In genomic region chr5:64647417-64648125, GRCm38 (mm10) we compare ENCODE assay signal across 8 mouse cellular contexts.
A peak's percentile ranks its signal among the peaks of the same experiment; 100 is the strongest.
DNase-seq lines count a peak whose midpoint lies in the region; ATAC-seq and TF ChIP-seq lines count a peak whose summit lies in the region.

No protein-coding gene starts in this region.

- whole genome bisulfite sequencing in embryonic facial prominence, embryonic 10.5 days: under 1% methylated on average over 18 of the region's 18 CpGs
- WGBS in hindbrain, embryonic 14.5 days: under 1% methylated on average over 18 of the region's 18 CpGs
- WGBS in midbrain, embryonic 14.5 days: 1% methylated on average over 18 of the region's 18 CpGs

- DNase-seq in adrenal gland, adult 8-10 months: peak; percentile 15
- peak; percentile 82 for DNase-seq in embryonic facial prominence, embryonic 10.5 days (ENCODE audit: low spot score)
- peak; percentile 51 for DNase-seq in hindbrain, embryonic 14.5 days (ENCODE audit: low spot score)
- DNase-seq in left cerebral cortex, postnatal 14 days (ENCODE audit: low spot score in 2 of 2): peak; percentile 12 to 33
- DNase-seq in midbrain, embryonic 14.5 days: peak; percentile 74
- no peak for DNase-seq in gastrocnemius, postnatal 36 days

- peak; percentile 89 for ATAC-seq in hindbrain, embryonic 14.5 days (ENCODE audit: low FRiP score)
- peak; percentile 90 for ATAC-seq in midbrain, embryonic 14.5 days (ENCODE audit: low FRiP score, low TSS enrichment)
- no peak for ATAC-seq in megakaryocyte, adult 5-6 weeks (ENCODE audit: poor library complexity, severe bottlenecking)

- peak overlapping the region; percentile 70 for H3K4me3 ChIP-seq in E14TG2a.4 (replicated peaks; ENCODE audit: low read length)
- peak overlapping the region; percentile 49 for H3K4me3 ChIP-seq in embryonic facial prominence, embryonic 10.5 days
- H3K4me3 ChIP-seq in hindbrain, embryonic 14.5 days (replicated peaks; ENCODE audit: low read length): peak overlapping the region; percentile 29
- peak overlapping the region; percentile 33 for H3K4me3 ChIP-seq in midbrain, embryonic 14.5 days (replicated peaks; ENCODE audit: low read depth, low read length)

- intact Hi-C loops in left cerebral cortex, postnatal 14 days (cut with DNase I): no loop called here
- intact Hi-C loops in gastrocnemius, postnatal 36 days (cut with DNase I): no loop called here

- TF ChIP-seq CTCF in E14TG2a.4 (conservative IDR thresholded peaks at IDR 0.05; ENCODE audit: low read length): no peak

- H3K27ac ChIP-seq in embryonic facial prominence, embryonic 10.5 days (replicated peaks): peak overlapping the region; percentile 87
- peak overlapping the region; percentile 59 for H3K27ac ChIP-seq in hindbrain, embryonic 14.5 days
- H3K27ac ChIP-seq in midbrain, embryonic 14.5 days (replicated peaks; ENCODE audit: low read depth, low read length): peak overlapping the region; percentile 79

- H3K4me2 ChIP-seq in hindbrain, embryonic 14.5 days (replicated peaks): peak overlapping the region; percentile 63
- H3K4me2 ChIP-seq in midbrain, embryonic 14.5 days (ENCODE audit: low read length): peak overlapping the region; percentile 57

- H3K9ac ChIP-seq in hindbrain, embryonic 14.5 days: peak overlapping the region; percentile 41
- H3K9ac ChIP-seq in midbrain, embryonic 14.5 days (replicated peaks; ENCODE audit: low read length): peak overlapping the region; percentile 40; the same call in 1 of the 2 replicates

- H3K36me3 ChIP-seq in E14TG2a.4 (ENCODE audit: insufficient read depth, low read length): no peaks in the 10 kb centered on the region
- H3K36me3 ChIP-seq in embryonic facial prominence, embryonic 10.5 days (replicated peaks): no peaks in the 10 kb centered on the region
- no peaks in the 10 kb centered on the region for H3K36me3 ChIP-seq in hindbrain, embryonic 14.5 days (replicated peaks; ENCODE audit: control insufficient read depth, insufficient read depth)
- no peaks in the 10 kb centered on the region for H3K36me3 ChIP-seq in midbrain, embryonic 14.5 days (ENCODE audit: control insufficient read depth, insufficient read depth, low read length)

- peaks cover 12% of the 10 kb centered on the region; the same call in 1 of the 2 replicates for H3K9me3 ChIP-seq in E14TG2a.4 (ENCODE audit: low read length)
- H3K9me3 ChIP-seq in embryonic facial prominence, embryonic 10.5 days: no peaks in the 10 kb centered on the region
- no peaks in the 10 kb centered on the region for H3K9me3 ChIP-seq in hindbrain, embryonic 14.5 days (ENCODE audit: control insufficient read depth, low read length)
- H3K9me3 ChIP-seq in midbrain, embryonic 14.5 days (ENCODE audit: control insufficient read depth, low read length): no peaks in the 10 kb centered on the region

- H3K4me1 ChIP-seq in E14TG2a.4 (replicated peaks; ENCODE audit: low read depth, low read length): peaks cover 40% of the 10 kb centered on the region
- peaks cover 37% of the 10 kb centered on the region for H3K4me1 ChIP-seq in embryonic facial prominence, embryonic 10.5 days
- peaks cover 9% of the 10 kb centered on the region for H3K4me1 ChIP-seq in hindbrain, embryonic 14.5 days (replicated peaks; ENCODE audit: control insufficient read depth, insufficient read depth, low read length)
- peaks cover 6% of the 10 kb centered on the region for H3K4me1 ChIP-seq in midbrain, embryonic 14.5 days (ENCODE audit: control insufficient read depth, insufficient read depth, low read length)

- no peaks in the 10 kb centered on the region for H3K27me3 ChIP-seq in E14TG2a.4 (ENCODE audit: insufficient read depth, low read length)
- H3K27me3 ChIP-seq in embryonic facial prominence, embryonic 10.5 days (replicated peaks; ENCODE audit: low read depth, poor library complexity, severe bottlenecking): no peaks in the 10 kb centered on the region
- H3K27me3 ChIP-seq in hindbrain, embryonic 14.5 days (ENCODE audit: control insufficient read depth, insufficient read depth, low read length): no peaks in the 10 kb centered on the region
- no peaks in the 10 kb centered on the region for H3K27me3 ChIP-seq in midbrain, embryonic 14.5 days (ENCODE audit: control insufficient read depth, insufficient read depth, low read length)

Comparison
In these comparisons a context has a peak if more than half of its experiments do, and no peak if none do; other contexts are left out.
1. DNase-seq: peak in adrenal gland, adult 8-10 months (single experiment), embryonic facial prominence, embryonic 10.5 days (single experiment), hindbrain, embryonic 14.5 days (single experiment), left cerebral cortex, postnatal 14 days (2 of 2) and midbrain, embryonic 14.5 days (single experiment); none in gastrocnemius, postnatal 36 days (0 of 2).
2. Peak in every context shown above with its lines, with median percentiles within 50 percentile points of each other: H3K4me3 ChIP-seq and H3K27ac ChIP-seq.